Mouse (Mus musculus): ENCODE measurements around the gene Grhpr. TPM values are rescaled to one million over a fixed set of nuclear protein-coding genes. Genes with fewer than 3 reads are reported as not detected.

The Grhpr gene
- total and polyA plus RNA-seq, 3 experiments, result 27.3 to 76.4 TPM; not detected in 1

- TF ChIP-seq USF1 (IDR thresholded peaks at IDR 0.05; ENCODE audit: low read depth, low read length), result no peak
Observed at GRCm38 (mm10) chr4:45015615-45016014, 34.4 kb downstream of the Grhpr start (continued).

GRCm38 (mm10) chr4:45018452-45018980 is 37.3 kb downstream of the Grhpr start, which contains the start of gene Polr1e:
Polr1e (plus strand) TSS chr4:45018583.
- TF ChIP-seq POLR2AphosphoS5 (IDR thresholded peaks at IDR 0.05; ENCODE audit: borderline replicate concordance, low read depth, low read length) (no peak), ETS1 (IDR thresholded peaks at IDR 0.05; ENCODE audit: low read depth, low read length) (0 out of 2 replicates have a peak, but pooled peaks have one; percentile 20), ZMIZ1 (IDR thresholded peaks at IDR 0.05; ENCODE audit: low read depth, low read length) (0 out of 2 replicates have a peak, but pooled peaks have one; percentile 61), MYC (IDR thresholded peaks at IDR 0.05; ENCODE audit: low read depth, low read length) (peak; percentile 90), RAD21 (IDR thresholded peaks at IDR 0.05; ENCODE audit: low read depth, low read length) (no peak), EP300 (IDR thresholded peaks at IDR 0.05; ENCODE audit: low read depth in 1 of 2, low read length in 2 of 2) (no peak), MXI1 (IDR thresholded peaks at IDR 0.05; ENCODE audit: low read depth, low read length) (peak; percentile 91), TCF12 (IDR thresholded peaks at IDR 0.05; ENCODE audit: low read depth, low read length) (peak; percentile 35; the same call in 1 of the 2 replicates), MYB (IDR thresholded peaks at IDR 0.05; ENCODE audit: low read depth, low read length) (no peak), CTCF (IDR thresholded peaks at IDR 0.05 in 2 of 3, conservative IDR thresholded peaks at IDR 0.05 in 1 of 3; ENCODE audit: control insufficient read depth in 1 of 3, insufficient read depth in 1 of 3, low read depth in 2 of 3, low read length in 3 of 3, poor library complexity in 1 of 3, severe bottlenecking in 1 of 3) (no peak), JUND (IDR thresholded peaks at IDR 0.05; ENCODE audit: low read depth, low read length) (no peak), MAX (IDR thresholded peaks at IDR 0.05; ENCODE audit: low read length) (peak; percentile 57), NELFE (IDR thresholded peaks at IDR 0.05; ENCODE audit: low read depth, low read length) (peak; percentile 91), MEF2A (IDR thresholded peaks at IDR 0.05; ENCODE audit: extremely low read depth, insufficient replicate concordance, low read depth, low read length, poor library complexity, severe bottlenecking) (no peak), ZNF384 (IDR thresholded peaks at IDR 0.05; ENCODE audit: low read depth, low read length) (no peak), SMC3 (IDR thresholded peaks at IDR 0.05; ENCODE audit: low read depth, low read length) (no peak), E2F4 (IDR thresholded peaks at IDR 0.05; ENCODE audit: borderline replicate concordance, low read depth, low read length) (no peak), POLR2A (IDR thresholded peaks at IDR 0.05; ENCODE audit: control insufficient read depth in 1 of 2, insufficient read depth in 1 of 2, low read depth in 1 of 2, low read length in 2 of 2, poor library complexity in 1 of 2) (peak; percentile 66 to 93; a peak in 3 of 4 replicates), HCFC1 (IDR thresholded peaks at IDR 0.05; ENCODE audit: low read depth, low read length) (peak; percentile 70), CHD2 (IDR thresholded peaks at IDR 0.05; ENCODE audit: low read length) (no peak), ELF1 (IDR thresholded peaks at IDR 0.05; ENCODE audit: low read depth, low read length) (peak; percentile 82), SIN3A (IDR thresholded peaks at IDR 0.05; ENCODE audit: low read length) (peak; percentile 78; the same call in 1 of the 2 replicates), TBP (IDR thresholded peaks at IDR 0.05; ENCODE audit: low read depth, low read length) (peak; percentile 75), TAL1 (IDR thresholded peaks at IDR 0.05; ENCODE audit: low read length) (no peak), POLR2AphosphoS2 (IDR thresholded peaks at IDR 0.05; ENCODE audit: low read length) (peak; percentile 79; the same call in 1 of the 2 replicates)
- no peaks in the 10 kb centered on the region for H3K9me3 ChIP-seq (replicated peaks; ENCODE audit: insufficient read depth, low read length)
- H3K4me1 ChIP-seq (ENCODE audit: control insufficient read depth in 1 of 2, insufficient read depth in 2 of 2, low read length in 2 of 2), result peaks cover 4 to 32% of the 10 kb centered on the region in 2 experiments
- peak within 1 kb of the TSS; percentile 29; the same call in 1 of the 2 replicates for H3K27ac ChIP-seq (ENCODE audit: control insufficient read depth, low read depth, low read length)
- peak within 1 kb of the TSS; percentile 91 to 92 for H3K4me3 ChIP-seq (ENCODE audit: control insufficient read depth in 1 of 2, insufficient read depth in 1 of 2, low read depth in 2 of 2, low read length in 2 of 2)
- no peaks in the 10 kb centered on the region for H3K27me3 ChIP-seq (ENCODE audit: control insufficient read depth in 1 of 2, insufficient read depth in 2 of 2, low read length in 2 of 2)
- H3K79me2 ChIP-seq (ENCODE audit: control insufficient read depth, insufficient read depth, low read length, poor library complexity), result peaks cover 22% of the 10 kb centered on the region
- peaks cover 0 to 27% of the 10 kb centered on the region in 2 experiments; a peak in 2 of 4 replicates for H3K36me3 ChIP-seq (ENCODE audit: control insufficient read depth in 1 of 2, insufficient read depth in 2 of 2, low read length in 2 of 2)
- peak within 1 kb of the TSS; percentile 81 for H3K9ac ChIP-seq (ENCODE audit: control insufficient read depth, low read depth, low read length, poor library complexity, severe bottlenecking)
- DNase-seq (ENCODE audit: low read depth, low spot score), result peak; percentile 97

Measured in MEL (cell line).